Mouse (Mus musculus) limb, embryonic 14.5 days (tissue): ENCODE data around the gene Tlr3. TPM values are rescaled to one million over a fixed set of nuclear protein-coding genes. Genes with fewer than 3 reads are reported as not detected.

Experiments used
- ATAC-seq: fragments of 200-750 bp; cut with Nextera tagmentation; 2 replicates; pipeline ENCODE4 v1.8.0; 2017; ENCODE audit warnings: low read depth, moderate number of reproducible peaks, moderate TSS enrichment; ENCODE audit not compliant: low FRiP score
- DNase-seq: peaks from one replicate; pipeline ENCODE4 v3.0.0-alpha.2; 2015; ENCODE audit warnings: low spot score
- H3K27ac ChIP-seq: fragments of 300-500 bp; sonication (generic); replicated peaks from 2 replicates; pipeline ENCODE4 v1.5.1; 2014; ENCODE audit warnings: low read depth, mild to moderate bottlenecking, low read length, moderate library complexity, mixed read lengths
- H3K27me3 ChIP-seq: fragments of 300-500 bp; sonication (generic); 2 replicates; pipeline ENCODE4 v1.6.1; 2014; ENCODE audit warnings: low read length, mixed read lengths; ENCODE audit not compliant: control insufficient read depth, insufficient read depth
- H3K36me3 ChIP-seq: fragments of 300-500 bp; sonication (generic); 2 replicates; pipeline ENCODE4 v1.6.1; 2014; ENCODE audit warnings: mild to moderate bottlenecking, low read length, moderate library complexity, mixed read lengths; ENCODE audit not compliant: control insufficient read depth, insufficient read depth
- H3K4me1 ChIP-seq: fragments of 300-500 bp; sonication (generic); 2 replicates; pipeline ENCODE4 v1.6.1; 2014; ENCODE audit warnings: antibody characterized with exemption, low read length, mixed read lengths; ENCODE audit not compliant: control insufficient read depth, insufficient read depth
- H3K4me2 ChIP-seq: fragments of 300-500 bp; sonication (generic); replicated peaks from 2 replicates; pipeline ENCODE4 v1.6.1; 2014; ENCODE audit warnings: low read depth, mild to moderate bottlenecking, low read length, moderate library complexity; ENCODE audit not compliant: severe bottlenecking
- H3K4me3 ChIP-seq: fragments of 300-500 bp; sonication (generic); replicated peaks from 2 replicates; pipeline ENCODE4 v1.5.1; 2014; ENCODE audit warnings: low read length
- H3K9ac ChIP-seq: fragments of 300-500 bp; sonication (generic); 2 replicates; pipeline ENCODE4 v1.6.1; 2014; ENCODE audit warnings: mild to moderate bottlenecking, low read depth, low read length, moderate library complexity; ENCODE audit not compliant: severe bottlenecking
- H3K9me3 ChIP-seq: fragments of 300-500 bp; sonication (generic); 2 replicates; pipeline ENCODE4 v1.6.1; 2016; ENCODE audit warnings: low read length; ENCODE audit not compliant: control insufficient read depth
- POLR2A ChIP-seq: fragments of 200-500 bp; IDR thresholded peaks from 2 replicates; pipeline ENCODE4 v1.8.0; 2012; ENCODE audit warnings: inconsistent platforms, mild to moderate bottlenecking, moderate library complexity, borderline replicate concordance; ENCODE audit not compliant: insufficient read depth, insufficient read length; ENCODE audit errors: extremely low read depth
- WGBS: fragments of 180-500 bp; shearing (Covaris S2); extraction: QIAGEN DNeasy Blood & Tissue Kit; methylation state at CpG from one replicate; pipeline ENCODE4 v1.1.7; 2014; 5-methylcytosine and 5-hydroxymethylcytosine counted together
- polyA plus RNA-seq, 2 experiments: library from polyadenylated mRNA; depleted of rRNA in 1 of 2; stranded (reverse) in 1 of 2; unstranded in 1 of 2; fragments of >200 nt; fragmentation: Nextera tagmentation in 1 of 2; extraction: Ambion mirVana in 1 of 2; gene quantifications; 2 replicates each; pipeline versions ENCODE4 v1.2.1 to v1.2.3; 2012 to 2014

The Tlr3 gene
- polyA plus RNA-seq, 2 experiments = 1.4 to 1.5 TPM

DNA sequence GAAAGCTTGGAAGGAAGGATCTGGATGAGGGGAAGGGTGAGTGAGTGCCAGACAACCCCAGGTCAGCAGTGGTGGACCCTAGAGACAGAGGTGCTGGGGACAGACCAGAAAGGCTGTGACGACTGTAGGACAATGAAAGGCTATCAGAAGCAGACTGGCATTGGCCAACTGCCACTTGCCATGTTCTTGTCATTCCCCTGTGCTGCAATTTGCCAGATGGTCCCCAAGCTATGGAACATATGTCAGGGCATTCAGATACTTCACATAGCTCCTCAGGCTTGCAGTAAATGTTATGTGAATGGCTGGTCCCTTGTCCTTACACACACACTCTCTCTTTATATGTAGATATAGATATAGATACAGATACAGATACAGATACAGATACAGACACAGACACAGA, 27.6 kb downstream of the Tlr3 start:
- 0 out of 2 replicates have a peak, but pooled peaks cover 7% of the 10 kb centered on the region for H3K27me3 ChIP-seq
- no peaks in the 10 kb centered on the region for H3K9me3 ChIP-seq
- DNase-seq (no peak), ATAC-seq (no peak)
- TF ChIP-seq POLR2A = no peak
- no peak overlapping the region for H3K27ac ChIP-seq
- H3K4me3 ChIP-seq = no peak overlapping the region
- 20% methylated on average over 1 of the region's 1 CpGs for WGBS
- H3K36me3 ChIP-seq = no peaks in the 10 kb centered on the region
- peaks cover 11% of the 10 kb centered on the region; the same call in 1 of the 2 replicates for H3K4me1 ChIP-seq
- H3K9ac ChIP-seq = no peak overlapping the region
- H3K4me2 ChIP-seq = no peak overlapping the region

DNA sequence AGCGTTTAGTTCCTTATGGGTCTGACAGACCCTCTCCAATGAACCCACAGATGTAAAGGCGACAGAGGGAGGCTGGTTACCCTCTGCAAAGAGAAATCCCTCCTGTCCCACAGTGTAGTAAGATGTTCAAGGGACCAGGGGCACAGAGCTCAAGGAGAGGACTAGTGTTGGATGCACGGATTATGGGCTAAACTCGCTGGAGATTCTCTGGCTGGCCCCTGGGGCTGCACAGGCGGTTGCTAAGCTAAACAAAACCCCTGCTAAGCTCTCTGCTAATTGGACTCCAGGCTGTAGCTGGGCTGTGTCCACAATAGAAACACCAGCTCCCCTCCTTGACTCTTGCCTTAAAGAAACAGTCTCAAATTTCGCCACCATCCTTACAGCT, 28.9 kb downstream of the Tlr3 start, which contains the start of gene Fam149a:
Fam149a (minus strand) TSS at position 329 of the 385 bp plus-strand sequence.
- Histone ChIP-seq H3K4me2 (peak within 1 kb of the TSS; percentile 77), H3K9me3 (no peaks in the 10 kb centered on the region), H3K9ac (peak within 1 kb of the TSS; percentile 49), H3K4me3 (peak within 1 kb of the TSS; percentile 33), H3K27me3 (0 out of 2 replicates have a peak, but pooled peaks cover 7% of the 10 kb centered on the region), H3K4me1 (peaks cover 11% of the 10 kb centered on the region; the same call in 1 of the 2 replicates), H3K27ac (no peak within 1 kb of the TSS), H3K36me3 (no peaks in the 10 kb centered on the region)
- TF ChIP-seq POLR2A = no peak
- no peak for ATAC-seq
- 2% methylated on average over 6 of the region's 6 CpGs for WGBS
- no peak for DNase-seq

DNA sequence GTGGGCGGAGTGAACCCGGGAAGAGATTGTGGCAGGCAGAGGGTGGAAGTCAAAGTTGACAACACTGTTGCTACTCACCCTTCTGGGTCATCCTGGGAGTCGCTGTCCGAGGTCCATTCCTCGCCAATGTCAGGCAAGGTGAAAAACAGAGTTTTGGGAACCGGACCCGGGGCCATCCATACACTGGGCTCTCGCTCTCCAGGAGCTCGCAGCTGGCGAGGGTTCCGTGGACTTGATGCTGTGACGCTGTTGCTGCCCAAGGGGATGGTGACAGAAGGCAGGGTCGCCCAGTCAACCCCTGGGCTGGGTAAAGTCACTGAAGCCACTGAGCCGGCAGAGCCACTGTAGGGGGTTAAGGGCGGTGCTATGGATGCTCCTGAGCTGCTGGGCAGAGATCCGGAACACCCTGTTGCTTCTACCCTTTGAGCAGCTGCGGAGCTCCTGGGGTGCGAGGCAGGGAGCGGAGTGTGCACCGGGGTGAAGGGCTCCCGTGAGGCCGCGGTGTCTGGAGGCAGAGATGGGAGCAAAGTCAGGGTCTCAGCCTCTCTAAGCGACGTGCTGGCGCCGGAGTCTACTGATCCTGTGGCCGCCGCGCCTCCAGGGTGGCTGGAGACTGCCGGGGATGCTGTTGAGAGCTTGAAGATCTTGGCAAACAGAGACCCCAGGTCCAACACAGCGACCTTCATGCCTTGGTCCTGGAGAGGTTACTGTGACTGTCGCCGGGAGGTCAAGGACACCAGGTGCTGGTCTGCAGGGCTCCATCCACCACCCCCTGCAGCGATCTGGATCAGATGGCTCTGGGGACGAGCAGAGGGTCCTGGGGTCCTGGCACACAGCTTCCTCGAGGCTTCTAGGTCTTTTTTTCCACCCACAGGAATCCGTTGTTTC, 29.6 kb downstream of the Tlr3 start:
- H3K27me3 ChIP-seq = 0 out of 2 replicates have a peak, but pooled peaks cover 7% of the 10 kb centered on the region
- no peak overlapping the region for H3K27ac ChIP-seq
- H3K4me3 ChIP-seq = peak overlapping the region; percentile 33
- DNase-seq = no peak
- no peaks in the 10 kb centered on the region for H3K36me3 ChIP-seq
- H3K4me1 ChIP-seq = peaks cover 11% of the 10 kb centered on the region; the same call in 1 of the 2 replicates
- peak overlapping the region; percentile 49 for H3K9ac ChIP-seq
- no peak for TF ChIP-seq POLR2A
- ATAC-seq = no peak
- no peaks in the 10 kb centered on the region for H3K9me3 ChIP-seq
- 2% methylated on average over 38 of the region's 38 CpGs for WGBS
- peak overlapping the region; percentile 77 for H3K4me2 ChIP-seq

DNA sequence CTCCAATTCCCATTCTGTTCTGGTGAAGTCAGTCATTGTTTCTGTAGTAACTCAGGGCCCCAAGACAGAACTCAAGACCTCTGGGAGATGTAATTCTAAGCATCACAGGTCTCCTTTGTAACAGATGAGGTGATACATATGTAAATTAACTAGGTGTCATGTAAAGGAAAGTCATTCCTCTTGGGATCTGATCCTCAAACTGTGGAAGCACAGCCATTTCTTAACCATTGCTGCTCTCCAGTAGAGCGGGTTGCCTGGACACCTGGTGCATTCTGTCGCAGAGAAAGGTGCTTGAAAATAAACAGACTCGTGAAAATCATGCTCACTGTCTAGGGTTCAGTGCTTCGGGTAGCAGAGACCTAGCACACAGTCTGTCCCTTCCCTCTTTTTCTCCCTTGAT, 30.3 kb downstream of the Tlr3 start:
- 20% methylated on average over 4 of the region's 4 CpGs for WGBS
- no peak for TF ChIP-seq POLR2A
- Histone ChIP-seq H3K9me3 (no peaks in the 10 kb centered on the region), H3K27me3 (0 out of 2 replicates have a peak, but pooled peaks cover 7% of the 10 kb centered on the region), H3K9ac (no peak overlapping the region), H3K4me3 (peak overlapping the region; percentile 33; the same call in 1 of the 2 replicates), H3K36me3 (no peaks in the 10 kb centered on the region), H3K4me1 (peaks cover 11% of the 10 kb centered on the region; the same call in 1 of the 2 replicates), H3K4me2 (0 out of 2 replicates have a peak overlapping the region, but pooled peaks have one; percentile 77), H3K27ac (no peak overlapping the region)
- ATAC-seq (no peak), DNase-seq (no peak)

DNA sequence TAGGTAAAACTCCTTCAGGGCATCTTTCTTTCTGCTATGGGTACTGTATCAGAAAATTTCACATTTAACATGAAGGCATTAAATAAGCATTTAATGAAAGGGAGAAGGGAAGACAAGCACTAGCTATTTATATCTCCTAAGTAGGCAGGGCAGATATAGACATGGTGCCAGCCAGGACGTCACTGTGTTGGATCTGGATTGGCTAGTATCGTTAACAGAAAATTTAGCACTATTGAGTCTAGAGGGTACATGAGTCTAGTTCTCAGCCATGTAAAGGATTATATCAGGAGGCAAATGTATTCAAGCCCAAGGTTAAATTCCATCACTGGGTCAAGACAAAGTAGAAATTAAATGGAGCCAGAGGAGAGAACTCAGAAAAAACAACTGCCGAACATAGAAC, 36.8 kb downstream of the Tlr3 start:
- H3K4me1 ChIP-seq = peaks cover 6% of the 10 kb centered on the region
- H3K4me3 ChIP-seq = no peak overlapping the region
- TF ChIP-seq POLR2A = no peak
- no peak for ATAC-seq
- 82% methylated on average over 3 of the region's 3 CpGs for WGBS
- H3K27ac ChIP-seq = no peak overlapping the region
- H3K9ac ChIP-seq = no peak overlapping the region
- no peak for DNase-seq
- no peaks in the 10 kb centered on the region for H3K27me3 ChIP-seq
- no peaks in the 10 kb centered on the region for H3K36me3 ChIP-seq
- no peak overlapping the region for H3K4me2 ChIP-seq
- H3K9me3 ChIP-seq = no peaks in the 10 kb centered on the region
